Mouse (Mus musculus) hindbrain, embryonic 15.5 days (tissue): ENCODE results near the gene Klf5. TPM values are rescaled to one million over a fixed set of nuclear protein-coding genes. Genes with fewer than 3 reads are reported as not detected.

Experiments
- ATAC-seq: fragments of 200-750 bp; cut with Nextera tagmentation; 2 replicates; pipeline ENCODE4 v1.8.0; 2017; ENCODE audit warnings: low read depth, moderate number of reproducible peaks, moderate TSS enrichment; ENCODE audit not compliant: low FRiP score
- H3K27ac ChIP-seq: fragments of 300-500 bp; sonication (generic); replicated peaks from 2 replicates; pipeline ENCODE4 v1.5.1; 2015; ENCODE audit warnings: mild to moderate bottlenecking, inconsistent platforms
- H3K27me3 ChIP-seq: fragments of 300-500 bp; sonication (generic); 2 replicates; pipeline ENCODE4 v1.6.1; 2015; ENCODE audit warnings: control low read depth, inconsistent platforms
- H3K36me3 ChIP-seq: fragments of 300-500 bp; sonication (generic); 2 replicates; pipeline ENCODE4 v1.6.1; 2015; ENCODE audit warnings: control low read depth, inconsistent platforms
- H3K4me1 ChIP-seq: fragments of 300-500 bp; sonication (generic); replicated peaks from 2 replicates; pipeline ENCODE4 v1.6.1; 2015; ENCODE audit warnings: control low read depth, inconsistent platforms
- H3K4me2 ChIP-seq: fragments of 300-500 bp; sonication (generic); 2 replicates; pipeline ENCODE4 v1.6.1; 2015; ENCODE audit warnings: moderate library complexity, mild to moderate bottlenecking, inconsistent platforms
- H3K4me3 ChIP-seq: fragments of 300-500 bp; sonication (generic); 2 replicates; pipeline ENCODE4 v1.5.1; 2015; ENCODE audit warnings: mild to moderate bottlenecking, inconsistent platforms
- H3K9ac ChIP-seq: fragments of 300-500 bp; sonication (generic); 2 replicates; pipeline ENCODE4 v1.6.1; 2015; ENCODE audit warnings: inconsistent platforms
- H3K9me3 ChIP-seq: fragments of 300-500 bp; sonication (generic); 2 replicates; pipeline ENCODE4 v1.6.1; 2016; ENCODE audit warnings: control low read depth, inconsistent platforms
- WGBS: fragments of 180-500 bp; shearing (Covaris S2); methylation state at CpG from one replicate; pipeline ENCODE4 v1.1.7; 2015; 5-methylcytosine and 5-hydroxymethylcytosine counted together
- polyA plus RNA-seq: library from polyadenylated mRNA; unstranded; fragments of >200 nt; fragmentation: Nextera tagmentation; extraction: Ambion mirVana; gene quantifications from 2 replicates; pipeline ENCODE4 v1.2.1, GENCODE M21; 2015

The Klf5 gene
- 3.8 and 4.7 TPM in 2 replicates for polyA plus RNA-seq

GRCm38 (mm10) chr14:99298385-99299021 lies at the start of gene Klf5:
Gene Klf5 (plus strand): TSS chr14:99298691.
- Histone ChIP-seq H3K4me1 (peaks cover 12% of the 10 kb centered on the region), H3K9me3 (no peaks in the 10 kb centered on the region), H3K4me3 (peak within 1 kb of the TSS; percentile 88), H3K27me3 (peaks cover 20% of the 10 kb centered on the region), H3K27ac (peak within 1 kb of the TSS; percentile 61), H3K9ac (peak within 1 kb of the TSS; percentile 73), H3K4me2 (peak within 1 kb of the TSS; percentile 99), H3K36me3 (no peaks in the 10 kb centered on the region)
- under 1% methylated on average over 67 of the region's 67 CpGs for WGBS
- peak; percentile 98 for ATAC-seq

- WGBS: 96% methylated on average over 12 of the region's 12 CpGs
- Histone ChIP-seq H3K4me1 (no peaks in the 10 kb centered on the region), H3K27me3 (no peaks in the 10 kb centered on the region), H3K9me3 (no peaks in the 10 kb centered on the region), H3K9ac (no peak overlapping the region), H3K4me3 (no peak overlapping the region), H3K36me3 (no peaks in the 10 kb centered on the region), H3K4me2 (no peak overlapping the region), H3K27ac (no peak overlapping the region)
- ATAC-seq: no peak
Observed at GRCm38 (mm10) chr14:99262026-99262425, 36.5 kb upstream of the Klf5 start.

- no peak for ATAC-seq
- no peak overlapping the region for H3K27ac ChIP-seq
- WGBS: 96% methylated on average over 6 of the region's 6 CpGs
- no peak overlapping the region for H3K4me3 ChIP-seq
- H3K4me1 ChIP-seq: no peaks in the 10 kb centered on the region
- H3K9me3 ChIP-seq: no peaks in the 10 kb centered on the region
- H3K4me2 ChIP-seq: no peak overlapping the region
- no peaks in the 10 kb centered on the region for H3K27me3 ChIP-seq
- H3K9ac ChIP-seq: no peak overlapping the region
- H3K36me3 ChIP-seq: no peaks in the 10 kb centered on the region
Observed at GRCm38 (mm10) chr14:99263816-99264215, 34.7 kb upstream of the Klf5 start.

GRCm38 (mm10) chr14:99265791-99266190 lies 32.7 kb upstream of the Klf5 start:
- Histone ChIP-seq H3K27me3 (no peaks in the 10 kb centered on the region), H3K4me2 (no peak overlapping the region), H3K4me3 (no peak overlapping the region), H3K9me3 (no peaks in the 10 kb centered on the region), H3K36me3 (no peaks in the 10 kb centered on the region), H3K4me1 (no peaks in the 10 kb centered on the region), H3K9ac (no peak overlapping the region), H3K27ac (no peak overlapping the region)
- 92% methylated on average over 14 of the region's 14 CpGs for WGBS
- no peak for ATAC-seq

GRCm38 (mm10) chr14:99266749-99267148 lies 31.7 kb upstream of the Klf5 start:
- ATAC-seq: no peak

GRCm38 (mm10) chr14:99274056-99274455 lies 24.4 kb upstream of the Klf5 start:
- no peak overlapping the region for H3K4me2 ChIP-seq
- ATAC-seq: no peak
- H3K36me3 ChIP-seq: no peaks in the 10 kb centered on the region
- WGBS: 88% methylated on average over 2 of the region's 2 CpGs
- no peak overlapping the region for H3K9ac ChIP-seq
- no peaks in the 10 kb centered on the region for H3K4me1 ChIP-seq
- H3K9me3 ChIP-seq: no peaks in the 10 kb centered on the region
- H3K27ac ChIP-seq: no peak overlapping the region
- no peaks in the 10 kb centered on the region for H3K27me3 ChIP-seq
- H3K4me3 ChIP-seq: no peak overlapping the region

More at GRCm38 (mm10) chr14:99266749-99267148, 31.7 kb upstream of the Klf5 start:
- H3K4me3 ChIP-seq: no peak overlapping the region
- no peaks in the 10 kb centered on the region for H3K4me1 ChIP-seq
- H3K27ac ChIP-seq: no peak overlapping the region
- no peak overlapping the region for H3K4me2 ChIP-seq
- H3K9me3 ChIP-seq: no peaks in the 10 kb centered on the region
- no peaks in the 10 kb centered on the region for H3K27me3 ChIP-seq
- no peaks in the 10 kb centered on the region for H3K36me3 ChIP-seq
- WGBS: 47% methylated on average over 5 of the region's 5 CpGs
- H3K9ac ChIP-seq: no peak overlapping the region

- Histone ChIP-seq H3K4me3 (no peak overlapping the region), H3K4me2 (no peak overlapping the region)
- WGBS: 31% methylated on average over 4 of the region's 4 CpGs
Observed at GRCm38 (mm10) chr14:99275827-99276226, 22.7 kb upstream of the Klf5 start.

GRCm38 (mm10) chr14:99278312-99278711 lies 20.2 kb upstream of the Klf5 start:
- Histone ChIP-seq H3K36me3 (no peaks in the 10 kb centered on the region), H3K4me1 (no peaks in the 10 kb centered on the region), H3K4me3 (no peak overlapping the region), H3K27ac (no peak overlapping the region), H3K27me3 (no peaks in the 10 kb centered on the region), H3K9me3 (no peaks in the 10 kb centered on the region), H3K9ac (no peak overlapping the region), H3K4me2 (no peak overlapping the region)
- no peak for ATAC-seq
- 17% methylated on average over 9 of the region's 9 CpGs for whole genome bisulfite sequencing

More at GRCm38 (mm10) chr14:99275827-99276226, 22.7 kb upstream of the Klf5 start:
- no peak for ATAC-seq
- no peaks in the 10 kb centered on the region for H3K36me3 ChIP-seq
- H3K27me3 ChIP-seq: no peaks in the 10 kb centered on the region
- H3K9ac ChIP-seq: no peak overlapping the region
- no peaks in the 10 kb centered on the region for H3K4me1 ChIP-seq
- no peaks in the 10 kb centered on the region for H3K9me3 ChIP-seq
- no peak overlapping the region for H3K27ac ChIP-seq

GRCm38 (mm10) chr14:99278763-99279486 lies 19.6 kb upstream of the Klf5 start:
- no peak for ATAC-seq
- Histone ChIP-seq H3K4me1 (no peaks in the 10 kb centered on the region), H3K27ac (no peak overlapping the region), H3K9me3 (no peaks in the 10 kb centered on the region), H3K27me3 (no peaks in the 10 kb centered on the region), H3K36me3 (no peaks in the 10 kb centered on the region), H3K9ac (no peak overlapping the region), H3K4me2 (no peak overlapping the region), H3K4me3 (no peak overlapping the region)
- WGBS: 51% methylated on average over 12 of the region's 12 CpGs

- Histone ChIP-seq H3K4me2 (no peak overlapping the region), H3K4me3 (no peak overlapping the region), H3K4me1 (no peaks in the 10 kb centered on the region), H3K27me3 (no peaks in the 10 kb centered on the region), H3K36me3 (no peaks in the 10 kb centered on the region), H3K9me3 (no peaks in the 10 kb centered on the region), H3K9ac (no peak overlapping the region), H3K27ac (no peak overlapping the region)
- 75% methylated on average over 5 of the region's 5 CpGs for WGBS
- no peak for ATAC-seq
Observed at GRCm38 (mm10) chr14:99280399-99280798, 18.1 kb upstream of the Klf5 start.

- 91% methylated on average over 5 of the region's 5 CpGs for WGBS
- Histone ChIP-seq H3K9ac (no peak overlapping the region), H3K27ac (no peak overlapping the region), H3K9me3 (no peaks in the 10 kb centered on the region), H3K36me3 (no peaks in the 10 kb centered on the region), H3K27me3 (no peaks in the 10 kb centered on the region), H3K4me3 (no peak overlapping the region), H3K4me1 (no peaks in the 10 kb centered on the region), H3K4me2 (no peak overlapping the region)
- ATAC-seq: no peak
Observed at GRCm38 (mm10) chr14:99280825-99281433, 17.6 kb upstream of the Klf5 start.

GRCm38 (mm10) chr14:99285486-99285885 lies 13.0 kb upstream of the Klf5 start:
- 95% methylated on average over 4 of the region's 4 CpGs for WGBS
- no peaks in the 10 kb centered on the region for H3K36me3 ChIP-seq
- H3K27ac ChIP-seq: no peak overlapping the region
- no peak for ATAC-seq
- H3K4me2 ChIP-seq: no peak overlapping the region
- H3K4me1 ChIP-seq: no peaks in the 10 kb centered on the region
- H3K9ac ChIP-seq: no peak overlapping the region
- no peaks in the 10 kb centered on the region for H3K9me3 ChIP-seq
- no peak overlapping the region for H3K4me3 ChIP-seq
- H3K27me3 ChIP-seq: no peaks in the 10 kb centered on the region
